Mouse (Mus musculus): Measurements from ENCODE around the gene Sdr9c7.

DNA sequence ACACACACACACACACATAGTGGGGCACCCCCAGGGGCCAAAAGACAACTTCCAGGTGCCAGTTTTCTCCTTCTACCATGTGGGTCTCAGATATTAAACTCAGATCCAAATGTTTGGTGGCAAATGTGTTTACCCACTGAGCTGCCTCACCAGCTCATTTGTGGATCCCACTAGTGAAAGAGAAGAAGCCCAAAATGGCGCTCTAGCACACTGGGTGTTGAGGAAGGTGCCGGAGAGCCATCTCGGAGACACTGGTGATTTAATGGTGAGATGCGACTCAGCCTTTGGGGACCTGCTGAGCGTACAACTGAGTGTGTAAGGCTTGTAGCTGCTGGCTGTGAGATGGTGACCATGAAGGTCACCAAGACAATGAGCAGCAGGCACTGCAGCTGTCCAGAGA lies 19.3 kb downstream of the Sdr9c7 start:
- TF ChIP-seq GATA1 (IDR thresholded peaks at IDR 0.05; ENCODE audit: low read length) (no peak), TAL1 (IDR thresholded peaks at IDR 0.05; ENCODE audit: low read length) (no peak)
